Mouse (Mus musculus): ENCODE results near the gene Jund. TPM values are rescaled to one million over a fixed set of nuclear protein-coding genes. Genes with fewer than 3 reads are reported as not detected.
A peak's percentile ranks its signal among the peaks of the same experiment; 100 is the strongest.

The Jund gene
- polyA plus RNA-seq, 1 experiment, result 246 TPM

GRCm38 (mm10) chr8:70744806-70745205, 46.1 kb downstream of the Jund start:
- H3K36me3 ChIP-seq (ENCODE audit: control insufficient read depth, insufficient read depth), result no peaks in the 10 kb centered on the region
- no peak overlapping the region for H3K4me2 ChIP-seq (ENCODE audit: low read depth)
- H3K27me3 ChIP-seq (ENCODE audit: control insufficient read depth, insufficient read depth, insufficient read length), result peaks cover 41% of the 10 kb centered on the region
- no peaks in the 10 kb centered on the region for H3K79me2 ChIP-seq (ENCODE audit: control insufficient read depth, insufficient read depth)
- TF ChIP-seq TCF12 (IDR thresholded peaks at IDR 0.05; ENCODE audit: insufficient read depth, poor library complexity, severe bottlenecking) (no peak), TCF3 (IDR thresholded peaks at IDR 0.05; ENCODE audit: insufficient read length, low read depth) (no peak), MYOG (IDR thresholded peaks at IDR 0.05; ENCODE audit: control insufficient read depth in 1 of 3, insufficient read depth in 1 of 3, insufficient read length in 2 of 3, low read depth in 2 of 3) (no peak), E2F4 (IDR thresholded peaks at IDR 0.05; ENCODE audit: insufficient read depth) (no peak), USF1 (IDR thresholded peaks at IDR 0.05; ENCODE audit: low read depth) (no peak), POLR2A (IDR thresholded peaks at IDR 0.05; ENCODE audit: insufficient read length, low read depth) (no peak), MYOD1 (IDR thresholded peaks at IDR 0.05; ENCODE audit: control insufficient read depth in 1 of 3, insufficient read length in 2 of 3, low read depth in 2 of 3) (no peak), CEBPB (IDR thresholded peaks at IDR 0.05; ENCODE audit: insufficient read depth, poor library complexity, severe bottlenecking) (no peak), SRF (IDR thresholded peaks at IDR 0.05; ENCODE audit: control insufficient read depth, insufficient read length, low read depth) (no peak), REST (IDR thresholded peaks at IDR 0.05; ENCODE audit: insufficient read depth, insufficient read length) (no peak), MAX (IDR thresholded peaks at IDR 0.05; ENCODE audit: low read depth) (no peak), POLR2AphosphoS2 (IDR thresholded peaks at IDR 0.05; ENCODE audit: insufficient read length, low read depth) (no peak)
- H3K4me3 ChIP-seq, result no peak overlapping the region
- no peak overlapping the region for H3ac ChIP-seq (ENCODE audit: control insufficient read depth, insufficient read length)

DNA sequence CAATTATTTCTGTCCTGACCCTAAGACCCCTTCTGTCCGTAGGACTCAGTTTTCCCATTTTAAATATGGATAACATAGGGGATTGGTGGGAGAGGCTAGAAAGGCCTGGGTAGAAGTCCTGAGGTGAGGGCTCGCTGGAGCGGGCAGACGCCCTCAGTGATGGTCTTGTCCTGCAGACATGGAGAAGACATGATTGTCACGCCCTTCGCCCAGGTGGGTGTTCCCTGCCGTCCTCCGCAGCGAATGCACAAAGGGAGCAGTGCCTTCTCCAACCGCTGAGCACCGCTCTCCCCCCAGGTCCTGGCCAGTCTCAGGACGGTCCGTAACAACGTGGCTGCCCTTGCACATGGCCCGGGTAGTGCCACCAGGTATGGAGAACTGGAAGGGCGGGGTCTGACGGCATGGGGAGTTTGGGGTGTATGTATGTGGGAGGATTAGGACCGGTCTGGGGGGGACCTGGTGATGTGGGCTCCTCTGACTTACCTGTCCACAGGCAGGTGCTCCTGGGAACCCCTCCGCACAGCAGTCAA, 47.0 kb downstream of the Jund start:
- H3K27me3 ChIP-seq (ENCODE audit: control insufficient read depth, insufficient read depth, insufficient read length), result peaks cover 41% of the 10 kb centered on the region
- TF ChIP-seq POLR2A (IDR thresholded peaks at IDR 0.05; ENCODE audit: insufficient read length, low read depth) (no peak), E2F4 (IDR thresholded peaks at IDR 0.05; ENCODE audit: insufficient read depth) (no peak), SRF (IDR thresholded peaks at IDR 0.05; ENCODE audit: control insufficient read depth, insufficient read length, low read depth) (no peak), POLR2AphosphoS2 (IDR thresholded peaks at IDR 0.05; ENCODE audit: insufficient read length, low read depth) (no peak), TCF3 (IDR thresholded peaks at IDR 0.05; ENCODE audit: insufficient read length, low read depth) (no peak), MAX (IDR thresholded peaks at IDR 0.05; ENCODE audit: low read depth) (no peak), TCF12 (IDR thresholded peaks at IDR 0.05; ENCODE audit: insufficient read depth, poor library complexity, severe bottlenecking) (no peak), USF1 (IDR thresholded peaks at IDR 0.05; ENCODE audit: low read depth) (no peak), REST (IDR thresholded peaks at IDR 0.05; ENCODE audit: insufficient read depth, insufficient read length) (no peak), CEBPB (IDR thresholded peaks at IDR 0.05; ENCODE audit: insufficient read depth, poor library complexity, severe bottlenecking) (no peak), MYOD1 (IDR thresholded peaks at IDR 0.05; ENCODE audit: control insufficient read depth in 1 of 3, insufficient read length in 2 of 3, low read depth in 2 of 3) (no peak)
- H3K4me3 ChIP-seq, result no peak overlapping the region
- H3K36me3 ChIP-seq (ENCODE audit: control insufficient read depth, insufficient read depth), result no peaks in the 10 kb centered on the region
- H3K79me2 ChIP-seq (ENCODE audit: control insufficient read depth, insufficient read depth), result no peaks in the 10 kb centered on the region
- no peak overlapping the region for H3ac ChIP-seq (ENCODE audit: control insufficient read depth, insufficient read length)
- no peak overlapping the region for H3K4me2 ChIP-seq (ENCODE audit: low read depth)

GRCm38 (mm10) chr8:70746676-70747075, 47.9 kb downstream of the Jund start:
- Histone ChIP-seq H3K27me3 (ENCODE audit: control insufficient read depth, insufficient read depth, insufficient read length) (peaks cover 41% of the 10 kb centered on the region), H3K36me3 (ENCODE audit: control insufficient read depth, insufficient read depth) (no peaks in the 10 kb centered on the region)
- no peak for TF ChIP-seq MYOD1 (IDR thresholded peaks at IDR 0.05; ENCODE audit: control insufficient read depth in 1 of 3, insufficient read length in 2 of 3, low read depth in 2 of 3)

GRCm38 (mm10) chr8:70747211-70747890, 48.6 kb downstream of the Jund start:
- no peak overlapping the region for H3K4me3 ChIP-seq
- TF ChIP-seq POLR2AphosphoS2 (IDR thresholded peaks at IDR 0.05; ENCODE audit: insufficient read length, low read depth), result no peak
- no peak for TF ChIP-seq SRF (IDR thresholded peaks at IDR 0.05; ENCODE audit: control insufficient read depth, insufficient read length, low read depth)
- TF ChIP-seq MYOG (IDR thresholded peaks at IDR 0.05; ENCODE audit: control insufficient read depth in 1 of 3, insufficient read depth in 1 of 3, insufficient read length in 2 of 3, low read depth in 2 of 3), result peak in 1 of 3 experiments; percentile 1
- peak in 2 of 3 experiments; percentile 22 to 42 for TF ChIP-seq MYOD1 (IDR thresholded peaks at IDR 0.05; ENCODE audit: control insufficient read depth in 1 of 3, insufficient read length in 2 of 3, low read depth in 2 of 3)
- H3ac ChIP-seq (ENCODE audit: control insufficient read depth, insufficient read length), result no peak overlapping the region
- H3K4me2 ChIP-seq (ENCODE audit: low read depth), result no peak overlapping the region
- no peaks in the 10 kb centered on the region for H3K36me3 ChIP-seq (ENCODE audit: control insufficient read depth, insufficient read depth)
- H3K27me3 ChIP-seq (ENCODE audit: control insufficient read depth, insufficient read depth, insufficient read length), result peaks cover 40% of the 10 kb centered on the region
- no peaks in the 10 kb centered on the region for H3K79me2 ChIP-seq (ENCODE audit: control insufficient read depth, insufficient read depth)

More at GRCm38 (mm10) chr8:70746676-70747075, 47.9 kb downstream of the Jund start:
- no peak overlapping the region for H3K4me2 ChIP-seq (ENCODE audit: low read depth)
- no peak overlapping the region for H3K4me3 ChIP-seq
- no peaks in the 10 kb centered on the region for H3K79me2 ChIP-seq (ENCODE audit: control insufficient read depth, insufficient read depth)
- no peak overlapping the region for H3ac ChIP-seq (ENCODE audit: control insufficient read depth, insufficient read length)
